Mouse (Mus musculus) heart, embryonic 16.5 days (tissue): ENCODE results near the gene Psg29. TPM values are rescaled to one million over a fixed set of nuclear protein-coding genes. Genes with fewer than 3 reads are reported as not detected.

ENCODE experiments used
- ATAC-seq: fragments of 200-750 bp; cut with Nextera tagmentation; replicated peaks from 2 replicates; pipeline ENCODE4 v1.8.0; 2017; ENCODE audit warnings: moderate number of reproducible peaks; ENCODE audit not compliant: insufficient read depth, low FRiP score; ENCODE audit errors: extremely low read depth
- H3K27ac ChIP-seq: fragments of 300-500 bp; sonication (generic); 2 replicates; pipeline ENCODE4 v1.5.1; 2014; ENCODE audit warnings: mild to moderate bottlenecking, low read length, control low read depth, moderate library complexity
- H3K27me3 ChIP-seq: fragments of 300-500 bp; sonication (generic); 2 replicates; pipeline ENCODE4 v1.6.1; 2014; ENCODE audit warnings: low read length, mixed read lengths; ENCODE audit not compliant: control insufficient read depth, insufficient read depth
- H3K36me3 ChIP-seq: fragments of 300-500 bp; sonication (generic); 2 replicates; pipeline ENCODE4 v1.6.1; 2014; ENCODE audit not compliant: control insufficient read depth, insufficient read depth
- H3K4me1 ChIP-seq: fragments of 300-500 bp; sonication (generic); 2 replicates; pipeline ENCODE4 v1.6.1; 2014; ENCODE audit warnings: low read length, mixed read lengths; ENCODE audit not compliant: control insufficient read depth, insufficient read depth
- H3K4me2 ChIP-seq: fragments of 300-500 bp; sonication (generic); 2 replicates; pipeline ENCODE4 v1.6.1; 2014; ENCODE audit warnings: low read depth, mild to moderate bottlenecking, control low read depth, low read length
- H3K4me3 ChIP-seq: fragments of 300-500 bp; sonication (generic); 2 replicates; pipeline ENCODE4 v1.5.1; 2014; ENCODE audit warnings: mild to moderate bottlenecking, control low read depth, low read length
- H3K9ac ChIP-seq: fragments of 300-500 bp; sonication (generic); 2 replicates; pipeline ENCODE4 v1.6.1; 2014; ENCODE audit warnings: low read length, control low read depth
- H3K9me3 ChIP-seq: fragments of 300-500 bp; sonication (generic); replicated peaks from 2 replicates; pipeline ENCODE4 v1.6.1; 2016; ENCODE audit warnings: low read length; ENCODE audit not compliant: control insufficient read depth
- WGBS: fragments of 180-500 bp; shearing (Covaris S2); extraction: QIAGEN DNeasy Blood & Tissue Kit; methylation state at CpG from one replicate; pipeline ENCODE4 v1.1.7; 2014; 5-methylcytosine and 5-hydroxymethylcytosine counted together
- polyA plus RNA-seq: library from polyadenylated mRNA; unstranded; fragments of >200 nt; fragmentation: Nextera tagmentation; extraction: Ambion mirVana; gene quantifications from 2 replicates; pipeline ENCODE4 v1.2.1, GENCODE M21; 2015

Psg29 gene
- polyA plus RNA-seq: not detected in 2 replicates

DNA sequence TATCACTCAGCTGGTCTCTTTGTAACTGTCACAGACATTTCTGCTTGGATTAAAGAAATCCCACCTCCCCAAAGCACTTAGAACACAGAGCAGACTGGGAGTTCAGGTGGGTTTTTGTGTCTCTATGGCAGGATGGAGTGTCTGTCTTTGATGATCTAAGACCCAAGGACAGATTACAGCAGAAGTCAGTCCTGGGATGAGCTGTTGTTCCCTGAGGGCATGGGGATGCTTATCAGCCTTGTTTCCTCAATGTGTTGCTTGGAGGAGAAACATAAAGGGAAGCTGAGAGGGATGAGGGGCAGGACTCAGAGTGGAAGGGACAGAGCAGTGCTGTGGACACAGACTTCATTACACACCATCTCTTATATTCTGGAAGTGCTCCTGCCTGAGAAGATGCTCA is at the start of gene Psg29:
Gene Psg29 (plus strand): TSS at position 301 of the 400 bp plus-strand sequence.
- no peak for ATAC-seq
- Histone ChIP-seq H3K36me3 (no peaks in the 10 kb centered on the region), H3K4me1 (no peaks in the 10 kb centered on the region), H3K9ac (no peak within 1 kb of the TSS), H3K9me3 (peaks cover 30% of the 10 kb centered on the region), H3K27ac (no peak within 1 kb of the TSS), H3K27me3 (no peaks in the 10 kb centered on the region), H3K4me2 (no peak within 1 kb of the TSS), H3K4me3 (no peak within 1 kb of the TSS)

DNA sequence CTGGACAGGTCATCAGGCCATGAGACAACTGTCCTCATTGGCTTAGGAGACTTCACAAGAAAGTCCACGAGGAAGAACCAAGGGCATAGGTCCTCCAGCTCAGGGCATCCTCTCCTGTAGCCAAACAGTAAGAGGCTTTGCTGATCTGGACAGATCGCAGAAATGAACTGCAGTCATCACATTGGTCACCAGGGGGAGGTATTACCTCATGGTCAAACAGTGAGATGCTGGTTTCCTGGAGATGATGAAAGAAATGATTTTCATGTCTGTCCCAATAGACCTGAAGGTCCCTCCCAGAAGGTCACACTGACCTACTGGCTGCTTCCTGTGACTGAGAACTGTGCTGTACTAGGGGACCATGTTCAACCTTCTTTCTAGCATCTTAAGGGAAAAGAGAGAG is 47.6 kb upstream of the Psg29 start:
- Histone ChIP-seq H3K4me3 (no peak overlapping the region), H3K36me3 (no peaks in the 10 kb centered on the region), H3K9me3 (no peaks in the 10 kb centered on the region; the same call in 1 of the 2 replicates), H3K4me1 (no peaks in the 10 kb centered on the region), H3K27me3 (no peaks in the 10 kb centered on the region), H3K9ac (no peak overlapping the region), H3K27ac (no peak overlapping the region), H3K4me2 (no peak overlapping the region)
- WGBS: 34% methylated on average over 2 of the region's 2 CpGs
- ATAC-seq: no peak

DNA sequence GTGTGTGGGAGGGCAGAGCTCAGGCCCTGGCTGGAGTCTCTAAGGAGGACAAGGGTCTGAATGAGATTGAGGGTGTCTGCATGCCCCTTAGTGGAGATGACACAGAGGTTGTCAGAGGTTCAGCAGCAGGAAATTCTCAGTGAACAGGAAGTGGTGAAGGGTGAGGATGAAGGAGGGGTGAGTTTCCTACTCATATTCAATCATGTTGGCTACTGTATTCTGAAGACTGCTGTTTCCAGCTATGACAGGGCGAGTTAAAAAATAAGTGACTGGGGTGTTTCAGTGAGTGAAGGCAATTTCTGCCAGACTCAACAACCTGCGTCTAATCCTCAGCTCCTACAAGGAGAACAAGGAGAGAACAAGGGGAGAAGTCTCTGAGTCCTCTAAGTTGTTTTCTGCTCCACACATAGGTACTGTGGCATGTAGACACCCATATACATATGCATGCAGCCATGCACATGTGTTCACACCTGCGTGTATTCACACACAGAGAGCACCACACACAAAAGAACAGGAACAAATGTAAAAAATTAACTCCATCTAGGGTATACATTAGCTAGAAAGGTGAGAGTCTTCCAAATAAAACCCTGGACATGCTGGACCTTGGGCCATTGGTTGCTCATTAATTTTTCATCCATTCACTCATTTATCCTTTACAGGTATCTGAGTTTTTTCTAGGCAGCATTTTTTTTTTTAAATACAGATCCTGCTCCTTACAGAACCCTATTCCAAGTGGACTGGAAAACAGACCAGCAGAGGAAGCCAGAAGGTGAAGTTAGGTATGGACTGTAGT is 46.2 kb upstream of the Psg29 start:
- Histone ChIP-seq H3K27me3 (no peaks in the 10 kb centered on the region), H3K4me1 (no peaks in the 10 kb centered on the region), H3K9ac (no peak overlapping the region), H3K4me3 (no peak overlapping the region), H3K9me3 (no peaks in the 10 kb centered on the region; the same call in 1 of the 2 replicates), H3K36me3 (no peaks in the 10 kb centered on the region), H3K27ac (no peak overlapping the region), H3K4me2 (no peak overlapping the region)
- 57% methylated on average over 3 of the region's 3 CpGs for WGBS
- no peak for ATAC-seq

DNA sequence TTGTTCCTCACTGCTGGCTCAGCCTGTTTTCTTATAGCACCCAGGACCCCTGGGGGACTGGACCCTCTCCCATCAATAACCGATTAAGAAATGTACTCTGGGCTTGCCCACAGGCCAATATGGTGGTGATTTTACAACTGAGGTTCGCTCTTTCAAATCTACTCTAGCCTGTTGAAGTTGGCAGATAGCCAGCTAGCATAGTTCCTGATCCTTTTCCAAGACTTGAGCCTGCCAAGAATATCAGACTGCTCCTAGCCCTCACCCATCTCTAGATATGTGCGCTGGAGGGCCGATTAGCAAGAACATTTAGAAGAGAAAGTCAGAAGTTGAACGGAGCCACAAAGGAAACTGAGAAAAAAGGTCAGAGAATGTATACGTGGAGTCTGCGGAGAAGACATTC is 44.3 kb upstream of the Psg29 start:
- Histone ChIP-seq H3K27ac (no peak overlapping the region), H3K9ac (no peak overlapping the region), H3K9me3 (no peaks in the 10 kb centered on the region), H3K27me3 (no peaks in the 10 kb centered on the region), H3K4me3 (no peak overlapping the region), H3K4me1 (no peaks in the 10 kb centered on the region), H3K4me2 (no peak overlapping the region), H3K36me3 (no peaks in the 10 kb centered on the region)
- ATAC-seq: no peak
- WGBS: 63% methylated on average over 7 of the region's 7 CpGs

DNA sequence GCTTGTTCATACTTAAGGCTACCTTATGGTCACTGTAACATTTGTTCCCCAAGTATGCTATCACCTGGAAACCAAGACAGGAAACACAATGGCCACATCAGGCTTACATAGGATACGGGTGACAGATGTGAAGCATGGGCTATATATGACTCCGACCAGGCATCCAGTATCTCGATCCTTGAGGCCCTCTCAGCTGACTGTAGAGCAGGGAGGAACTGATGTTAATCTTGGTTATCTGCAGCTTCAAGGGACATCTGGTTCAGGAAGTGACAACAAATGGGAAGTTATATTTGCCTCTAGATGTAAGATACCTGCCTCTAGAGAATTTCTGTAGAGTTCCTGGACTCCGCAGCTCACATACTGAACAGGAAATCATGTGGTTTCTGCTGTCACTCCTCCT is 31.4 kb upstream of the Psg29 start:
- H3K27ac ChIP-seq: no peak overlapping the region
- no peak for ATAC-seq
- H3K4me2 ChIP-seq: no peak overlapping the region
- H3K4me1 ChIP-seq: no peaks in the 10 kb centered on the region
- no peak overlapping the region for H3K9ac ChIP-seq
- peaks cover 6% of the 10 kb centered on the region for H3K9me3 ChIP-seq
- no peaks in the 10 kb centered on the region for H3K36me3 ChIP-seq
- 78% methylated on average over 4 of the region's 4 CpGs for WGBS
- no peak overlapping the region for H3K4me3 ChIP-seq
- H3K27me3 ChIP-seq: no peaks in the 10 kb centered on the region

DNA sequence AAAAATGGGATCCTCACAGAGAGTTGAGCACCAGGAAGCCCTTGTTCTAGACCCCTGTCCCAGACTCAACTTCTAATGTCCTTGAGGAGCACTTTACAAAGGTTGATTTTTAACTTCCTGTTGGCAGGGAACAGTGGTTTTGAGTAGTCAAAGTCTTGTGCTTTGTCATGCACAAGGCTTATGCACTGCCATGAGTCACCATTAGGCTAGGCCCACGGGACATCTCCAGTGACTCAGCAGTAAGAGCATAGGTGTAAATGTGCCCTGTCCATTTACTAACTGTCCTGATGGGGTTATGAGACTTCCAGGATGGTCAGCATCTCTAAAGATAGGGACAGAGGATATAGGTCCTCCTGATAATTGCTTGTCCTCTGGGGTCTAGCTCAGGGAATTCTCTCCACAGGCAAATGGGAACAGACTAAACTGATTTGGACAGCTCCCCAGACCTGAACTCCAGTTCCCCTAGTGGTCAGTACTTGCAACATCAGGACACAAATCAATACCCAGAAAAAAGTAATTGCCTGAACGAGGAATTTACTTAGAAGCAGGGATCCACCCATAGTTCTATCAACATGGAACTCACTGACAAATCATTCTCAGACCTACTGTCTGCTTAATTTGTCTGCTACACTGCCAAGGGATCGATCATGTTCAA is 2.4 kb downstream of the Psg29 start:
- H3K9me3 ChIP-seq: peaks cover 31% of the 10 kb centered on the region
- no peak overlapping the region for H3K9ac ChIP-seq
- no peak overlapping the region for H3K27ac ChIP-seq
- ATAC-seq: no peak
- H3K36me3 ChIP-seq: no peaks in the 10 kb centered on the region
- H3K27me3 ChIP-seq: no peaks in the 10 kb centered on the region
- no peak overlapping the region for H3K4me3 ChIP-seq
- WGBS: 56% methylated on average over 3 of the region's 3 CpGs
- no peak overlapping the region for H3K4me2 ChIP-seq
- H3K4me1 ChIP-seq: no peaks in the 10 kb centered on the region

Other genes starting within 250 kb of the Psg29 start
- 0.09 TPM in 2 replicates for gene Pnmal1, start 243.8 kb upstream of the Psg29 start, polyA plus RNA-seq
- gene Gm42372, start 220.4 kb upstream of the Psg29 start, polyA plus RNA-seq: 0.07 and 0.09 TPM in 2 replicates
- gene Ccdc8, start 210.8 kb upstream of the Psg29 start, polyA plus RNA-seq: 45.1 and 47.4 TPM in 2 replicates
- 105 and 108 TPM in 2 replicates for gene Ppp5c, start 175.6 kb upstream of the Psg29 start, polyA plus RNA-seq
- 36.3 and 43.4 TPM in 2 replicates for gene Hif3a, start 141.1 kb upstream of the Psg29 start, polyA plus RNA-seq
- 0.17 and 0.22 TPM in 2 replicates for gene Psg16, start 129.4 kb upstream of the Psg29 start, polyA plus RNA-seq
- not detected in 2 replicates for gene Ceacam3, start 53.2 kb upstream of the Psg29 start, polyA plus RNA-seq